Mouse (Mus musculus) ES-Bruce4 (cell line): ENCODE data around the gene Eaf2.

Experiments
- CTCF ChIP-seq: IDR thresholded peaks from one replicate; pipeline ENCODE4 v1.8.1; 2011; ENCODE audit warnings: low read depth, low read length
- EP300 ChIP-seq: IDR thresholded peaks from 2 replicates; pipeline ENCODE4 v1.6.1; 2011; ENCODE audit warnings: low read depth, low read length; ENCODE audit not compliant: insufficient read depth
- POLR2A ChIP-seq: IDR thresholded peaks from one replicate; pipeline ENCODE4 v1.8.1; 2011; ENCODE audit warnings: low read length; ENCODE audit not compliant: insufficient read depth

DNA sequence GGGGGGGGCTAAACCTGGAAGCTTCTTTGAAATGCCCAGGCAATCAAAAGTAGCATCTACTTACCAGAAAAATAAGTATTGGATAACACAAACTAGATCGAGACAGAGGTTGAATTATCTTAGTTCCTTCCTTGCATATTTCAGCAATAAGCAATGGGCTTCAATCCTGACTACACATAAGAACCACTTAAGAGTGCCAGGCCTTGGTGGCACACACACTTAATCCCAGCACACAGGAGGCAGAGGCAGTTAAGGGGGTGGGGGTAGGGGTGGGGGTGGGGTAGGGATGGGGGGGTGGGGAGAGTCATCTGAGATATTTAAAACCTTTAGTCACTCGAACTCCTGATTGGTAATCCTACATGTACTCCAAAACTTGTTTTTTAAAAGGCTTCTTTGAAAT lies 103.6 kb downstream of the Eaf2 start:
- no peak for TF ChIP-seq CTCF
- TF ChIP-seq POLR2A, result no peak
- no peak for TF ChIP-seq EP300
